Mouse (Mus musculus): ENCODE data around the gene H2-D1. TPM values are rescaled to one million over a fixed set of nuclear protein-coding genes. Genes with fewer than 3 reads are reported as not detected.

The H2-D1 gene
- polyA plus RNA-seq, 1 experiment from 2014 or later, result 291 TPM

- ATAC-seq (no peak), DNase-seq (no peak)
- WGBS (ENCODE audit: insufficient replicate concordance), result 77% methylated on average over 9 of the region's 9 CpGs
- no peaks in the 10 kb centered on the region for H3K9me3 ChIP-seq (ENCODE audit: low read length)
- no peak for TF ChIP-seq CTCF (IDR thresholded peaks at IDR 0.05; ENCODE audit: low read depth)
- TF ChIP-seq EP300 (IDR thresholded peaks at IDR 0.05; ENCODE audit: low read depth), result no peak
- H3K27ac ChIP-seq (ENCODE audit: low read depth), result no peak overlapping the region
- no peak overlapping the region for H3K4me2 ChIP-seq (ENCODE audit: low read depth, low read length)
- H3K4me1 ChIP-seq (ENCODE audit: insufficient read depth), result peaks cover 37% of the 10 kb centered on the region
- H3K27me3 ChIP-seq (ENCODE audit: insufficient read depth, low read length), result no peaks in the 10 kb centered on the region
- H3K4me3 ChIP-seq (ENCODE audit: low read depth, low read length), result no peak overlapping the region
- peaks cover 3% of the 10 kb centered on the region; the same call in 1 of the 2 replicates for H3K36me3 ChIP-seq (replicated peaks; ENCODE audit: insufficient read depth, low read length)
- H3K9ac ChIP-seq (replicated peaks), result no peak overlapping the region
Measured at GRCm38 (mm10) chr17:35236996-35237395, 25.5 kb upstream of the H2-D1 start.

DNA sequence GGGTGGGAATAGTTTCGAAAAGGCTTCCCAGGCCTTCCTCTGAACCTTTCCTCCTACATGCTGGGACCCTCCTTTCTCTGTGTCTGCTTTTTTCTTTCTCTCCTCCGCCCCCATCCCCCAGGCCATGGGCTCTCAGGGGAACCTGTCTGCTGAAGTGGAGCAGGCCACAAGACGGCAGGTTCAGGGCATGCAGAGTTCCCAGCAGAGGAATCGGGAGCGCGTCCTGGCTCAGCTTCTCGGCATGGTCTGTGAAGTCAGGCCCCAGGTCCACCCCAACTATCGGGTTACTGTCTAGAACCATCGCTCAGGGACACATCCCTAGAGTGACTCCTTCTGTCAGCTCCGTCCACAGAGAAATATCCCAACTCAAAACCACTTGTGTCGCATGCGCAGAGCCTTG is 25.0 kb upstream of the H2-D1 start:
- TF ChIP-seq EP300 (IDR thresholded peaks at IDR 0.05; ENCODE audit: low read depth) (no peak), CTCF (IDR thresholded peaks at IDR 0.05; ENCODE audit: low read depth) (no peak)
- Histone ChIP-seq H3K27ac (ENCODE audit: low read depth) (no peak overlapping the region), H3K4me1 (ENCODE audit: insufficient read depth) (peaks cover 33% of the 10 kb centered on the region), H3K9me3 (ENCODE audit: low read length) (no peaks in the 10 kb centered on the region), H3K4me2 (ENCODE audit: low read depth, low read length) (no peak overlapping the region), H3K27me3 (ENCODE audit: insufficient read depth, low read length) (no peaks in the 10 kb centered on the region), H3K36me3 (replicated peaks; ENCODE audit: insufficient read depth, low read length) (peaks cover 3% of the 10 kb centered on the region; the same call in 1 of the 2 replicates), H3K4me3 (ENCODE audit: low read depth, low read length) (no peak overlapping the region), H3K9ac (replicated peaks) (no peak overlapping the region)
- WGBS (ENCODE audit: insufficient replicate concordance), result 84% methylated on average over 12 of the region's 12 CpGs
- no peak for DNase-seq
- no peak for ATAC-seq

GRCm38 (mm10) chr17:35239700-35240099 is 22.8 kb upstream of the H2-D1 start:
- no peak overlapping the region; the same call in 1 of the 2 replicates for H3K27ac ChIP-seq (ENCODE audit: low read depth)

GRCm38 (mm10) chr17:35240384-35241304 is 21.9 kb upstream of the H2-D1 start:
- H3K4me1 ChIP-seq (ENCODE audit: insufficient read depth), result peaks cover 38% of the 10 kb centered on the region

More at GRCm38 (mm10) chr17:35239700-35240099, 22.8 kb upstream of the H2-D1 start:
- H3K36me3 ChIP-seq (replicated peaks; ENCODE audit: insufficient read depth, low read length), result peaks cover 14% of the 10 kb centered on the region
- H3K4me3 ChIP-seq (ENCODE audit: low read depth, low read length), result no peak overlapping the region
- no peaks in the 10 kb centered on the region for H3K9me3 ChIP-seq (ENCODE audit: low read length)
- H3K4me1 ChIP-seq (ENCODE audit: insufficient read depth), result peaks cover 37% of the 10 kb centered on the region
- 71% methylated on average over 5 of the region's 5 CpGs for WGBS (ENCODE audit: insufficient replicate concordance)
- no peak overlapping the region for H3K9ac ChIP-seq (replicated peaks)
- TF ChIP-seq CTCF (IDR thresholded peaks at IDR 0.05; ENCODE audit: low read depth) (no peak), EP300 (IDR thresholded peaks at IDR 0.05; ENCODE audit: low read depth) (no peak)
- ATAC-seq (no peak), DNase-seq (no peak)
- no peak overlapping the region for H3K4me2 ChIP-seq (ENCODE audit: low read depth, low read length)
- H3K27me3 ChIP-seq (ENCODE audit: insufficient read depth, low read length), result no peaks in the 10 kb centered on the region

GRCm38 (mm10) chr17:35241305-35242014 is 21.1 kb upstream of the H2-D1 start, which contains the start of gene Ddx39b:
Gene Ddx39b, plus strand, starts transcription at chr17:35241746.
- WGBS (ENCODE audit: insufficient replicate concordance), result 1% methylated on average over 64 of the region's 69 CpGs
- Histone ChIP-seq H3K27ac (ENCODE audit: low read depth) (peak within 1 kb of the TSS; percentile 100), H3K4me2 (ENCODE audit: low read depth, low read length) (peak within 1 kb of the TSS; percentile 89), H3K4me1 (ENCODE audit: insufficient read depth) (peaks cover 42% of the 10 kb centered on the region), H3K9me3 (ENCODE audit: low read length) (no peaks in the 10 kb centered on the region), H3K4me3 (ENCODE audit: low read depth, low read length) (peak within 1 kb of the TSS; percentile 90), H3K27me3 (ENCODE audit: insufficient read depth, low read length) (no peaks in the 10 kb centered on the region), H3K9ac (replicated peaks) (peak within 1 kb of the TSS; percentile 97), H3K36me3 (replicated peaks; ENCODE audit: insufficient read depth, low read length) (peaks cover 32% of the 10 kb centered on the region)
- peak; percentile 86 for TF ChIP-seq EP300 (IDR thresholded peaks at IDR 0.05; ENCODE audit: low read depth)
- peak; percentile 26; the same call in 1 of the 2 replicates for TF ChIP-seq CTCF (IDR thresholded peaks at IDR 0.05; ENCODE audit: low read depth)
- peak; percentile 95 for DNase-seq
- ATAC-seq, result peak; percentile 88

More at GRCm38 (mm10) chr17:35240384-35241304, 21.9 kb upstream of the H2-D1 start:
- Histone ChIP-seq H3K36me3 (replicated peaks; ENCODE audit: insufficient read depth, low read length) (peaks cover 24% of the 10 kb centered on the region), H3K27me3 (ENCODE audit: insufficient read depth, low read length) (no peaks in the 10 kb centered on the region), H3K4me3 (ENCODE audit: low read depth, low read length) (peak overlapping the region; percentile 90), H3K27ac (ENCODE audit: low read depth) (peak overlapping the region; percentile 100), H3K9ac (replicated peaks) (peak overlapping the region; percentile 97), H3K9me3 (ENCODE audit: low read length) (no peaks in the 10 kb centered on the region), H3K4me2 (ENCODE audit: low read depth, low read length) (peak overlapping the region; percentile 89)
- 32% methylated on average over 12 of the region's 12 CpGs for WGBS (ENCODE audit: insufficient replicate concordance)
- DNase-seq (no peak), ATAC-seq (no peak)
- TF ChIP-seq EP300 (IDR thresholded peaks at IDR 0.05; ENCODE audit: low read depth) (no peak), CTCF (IDR thresholded peaks at IDR 0.05; ENCODE audit: low read depth) (no peak)
